Mouse (Mus musculus) embryonic fibroblast, embryonic 13.5 days (primary cell): ENCODE measurements around the gene Hccs. TPM values are rescaled to one million over a fixed set of nuclear protein-coding genes. Genes with fewer than 3 reads are reported as not detected.
"Not testable (repeated sequence)": the region's sequence is repeated elsewhere in the genome, so short reads cannot be mapped to it uniquely, and the experiment has no call there.

Experiments used
- H3K27ac ChIP-seq: 2 replicates; pipeline ENCODE4 v1.5.1; 2012; ENCODE audit warnings: low read length, control low read depth, inconsistent platforms; ENCODE audit not compliant: insufficient read depth
- H3K4me1 ChIP-seq: 2 replicates; pipeline ENCODE4 v1.6.1; 2011; ENCODE audit warnings: low read length; ENCODE audit not compliant: control insufficient read depth, insufficient read depth
- H3K4me3 ChIP-seq: 2 replicates; pipeline ENCODE4 v1.5.1; 2011; ENCODE audit warnings: mild to moderate bottlenecking, control low read depth, low read length; ENCODE audit not compliant: insufficient read depth
- CTCF ChIP-seq: IDR thresholded peaks from 2 replicates; pipeline ENCODE4 v1.5.1; 2011; ENCODE audit warnings: mild to moderate bottlenecking, control low read depth, low read length, moderate library complexity, borderline replicate concordance; ENCODE audit not compliant: insufficient read depth
- POLR2A ChIP-seq: IDR thresholded peaks from 2 replicates; pipeline ENCODE4 v1.6.1; 2011; ENCODE audit warnings: low read depth, mild to moderate bottlenecking, control low read depth, low read length, moderate library complexity
- polyA plus RNA-seq: library from polyadenylated mRNA; stranded (reverse); fragments of >200 nt; gene quantifications from 2 replicates; pipeline ENCODE4 v1.2.4, GENCODE M21; 2011; ENCODE audit warnings: low read depth; ENCODE audit not compliant: missing spikeins, insufficient read length

The Hccs gene
- 21.1 and 26.4 TPM in 2 replicates for polyA plus RNA-seq

- Histone ChIP-seq H3K4me1 (no peaks in the 10 kb centered on the region), H3K4me3 (peak within 1 kb of the TSS; percentile 79), H3K27ac (peak within 1 kb of the TSS; percentile 53; the same call in 1 of the 2 replicates)
- no peak for TF ChIP-seq CTCF
- peak; percentile 40; the same call in 1 of the 2 replicates for TF ChIP-seq POLR2A
These were observed at the start of gene Hccs for GRCm38 (mm10) chrX:169319945-169320667. Hccs (minus strand) TSS chrX:169320372.

DNA sequence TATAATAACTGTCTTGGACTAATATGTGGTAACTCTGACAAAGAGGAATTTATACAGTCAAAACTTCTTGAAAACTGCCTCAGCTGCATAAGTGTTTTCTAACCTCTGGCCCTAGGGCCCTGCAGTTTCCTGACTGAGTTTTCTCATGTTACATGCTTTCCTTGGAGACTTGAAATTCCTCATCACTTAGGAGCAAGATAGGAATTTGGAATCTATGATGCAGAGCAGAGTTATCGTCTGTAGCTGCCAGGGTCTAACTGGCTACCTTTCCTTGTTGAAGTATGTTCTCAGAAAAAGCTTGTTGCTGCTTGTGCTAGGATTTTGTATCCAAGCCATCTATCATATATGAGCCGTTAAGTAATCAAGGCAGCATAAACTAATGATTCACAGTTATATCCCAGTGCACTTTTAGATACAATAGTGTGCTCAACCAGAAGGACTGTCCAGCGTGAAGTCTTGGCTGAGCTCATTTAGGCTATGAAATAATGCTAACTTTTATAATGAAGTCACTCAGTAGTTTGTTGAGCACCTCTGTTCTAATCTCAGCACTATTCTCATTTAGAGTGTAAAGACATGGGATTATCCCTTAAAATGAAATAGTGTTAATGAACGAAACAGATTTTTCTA, 37.1 kb upstream of the Hccs start:
- H3K4me1 ChIP-seq, result peaks cover 4% of the 10 kb centered on the region; the same call in 1 of the 2 replicates
- no peak overlapping the region for H3K4me3 ChIP-seq
- TF ChIP-seq CTCF (no peak), POLR2A (no peak)
- peak overlapping the region; percentile 86 for H3K27ac ChIP-seq

GRCm38 (mm10) chrX:169338213-169338612, 18.0 kb upstream of the Hccs start:
- H3K27ac ChIP-seq, result no peak overlapping the region
- TF ChIP-seq CTCF, result no peak
- no peak for TF ChIP-seq POLR2A
- no peak overlapping the region for H3K4me3 ChIP-seq
- no peaks in the 10 kb centered on the region for H3K4me1 ChIP-seq

DNA sequence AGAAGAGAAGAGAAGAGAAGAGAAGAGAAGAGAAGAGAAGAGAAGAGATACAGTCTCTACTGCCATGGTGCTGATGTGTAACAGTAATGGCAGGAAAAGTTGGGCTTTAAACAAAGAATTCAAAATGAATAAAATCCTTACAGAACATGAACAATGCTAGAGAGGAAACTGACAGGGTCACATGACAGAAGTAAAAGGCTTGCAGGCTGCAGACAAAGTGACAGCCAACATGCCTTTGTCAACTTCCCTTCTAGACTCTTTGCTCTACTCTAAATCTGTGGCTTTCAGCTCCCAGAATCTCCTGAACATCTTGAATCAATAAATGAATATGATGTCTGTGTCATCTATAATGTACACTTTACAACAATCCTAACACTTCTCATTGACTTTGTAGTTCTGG, 17.4 kb upstream of the Hccs start:
- H3K4me3 ChIP-seq, result no peak overlapping the region
- no peak overlapping the region for H3K27ac ChIP-seq
- TF ChIP-seq POLR2A (no peak), CTCF (no peak)
- H3K4me1 ChIP-seq, result no peaks in the 10 kb centered on the region

GRCm38 (mm10) chrX:169332264-169332663, 12.1 kb upstream of the Hccs start:
- H3K4me1 ChIP-seq, result no peaks in the 10 kb centered on the region
- H3K27ac ChIP-seq, result no peak overlapping the region
- no peak for TF ChIP-seq POLR2A
- TF ChIP-seq CTCF, result no peak
- no peak overlapping the region for H3K4me3 ChIP-seq

- Histone ChIP-seq H3K4me1 (no peaks in the 10 kb centered on the region), H3K27ac (no peak overlapping the region), H3K4me3 (no peak overlapping the region)
- no peak for TF ChIP-seq POLR2A
- TF ChIP-seq CTCF, result no peak
These were observed 5.9 kb upstream of the Hccs start for GRCm38 (mm10) chrX:169325929-169326595.

GRCm38 (mm10) chrX:169320668-169321005, 465 bp upstream of the Hccs start:
- H3K27ac ChIP-seq, H3K4me1 ChIP-seq: not testable (repeated sequence)
- peak overlapping the region; percentile 31 for H3K4me3 ChIP-seq

- no peak for TF ChIP-seq CTCF
- no peak for TF ChIP-seq POLR2A
- Histone ChIP-seq H3K4me3 (peak overlapping the region; percentile 79), H3K27ac (no peak overlapping the region), H3K4me1 (no peaks in the 10 kb centered on the region)
These were observed 959 bp downstream of the Hccs start for GRCm38 (mm10) chrX:169319066-169319760.

DNA sequence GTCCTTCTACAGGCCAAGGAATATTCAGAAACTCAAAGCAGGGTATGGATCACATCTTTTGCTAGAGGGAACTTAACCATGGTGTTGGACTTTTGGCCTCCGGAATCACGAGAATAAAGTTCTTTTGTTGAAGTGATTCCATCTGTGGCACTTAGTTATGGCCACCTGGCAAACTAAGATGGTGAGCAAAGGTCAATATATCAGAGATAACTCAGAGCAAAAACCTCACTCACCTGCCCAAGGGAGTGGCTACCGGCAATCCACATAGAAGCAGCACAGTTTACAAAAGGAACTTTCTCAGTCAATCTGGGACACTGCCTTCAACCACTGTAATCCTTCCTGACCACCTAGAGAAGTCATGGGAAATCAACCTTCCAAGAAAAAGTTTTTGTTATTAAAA, 11.6 kb downstream of the Hccs start:
- TF ChIP-seq CTCF (no peak), POLR2A (no peak)
- H3K4me3 ChIP-seq, result no peak overlapping the region
- no peaks in the 10 kb centered on the region for H3K4me1 ChIP-seq
- H3K27ac ChIP-seq, result no peak overlapping the region

GRCm38 (mm10) chrX:169303945-169304344, 16.2 kb downstream of the Hccs start:
- H3K27ac ChIP-seq, result no peak overlapping the region
- H3K4me3 ChIP-seq, result no peak overlapping the region
- no peaks in the 10 kb centered on the region for H3K4me1 ChIP-seq
- TF ChIP-seq POLR2A (no peak), CTCF (no peak)
